Mouse (Mus musculus): ENCODE data around the gene Adam33.
"Not testable (repeated sequence)": the region's sequence is repeated elsewhere in the genome, so short reads cannot be mapped to it uniquely, and the experiment has no call there.

Adam33 gene

GRCm38 (mm10) chr2:131063404-131063864 is at the start of gene Adam33:
Gene Adam33, minus strand, starts transcription at chr2:131063814.
- DNase-seq: no peak

DNA sequence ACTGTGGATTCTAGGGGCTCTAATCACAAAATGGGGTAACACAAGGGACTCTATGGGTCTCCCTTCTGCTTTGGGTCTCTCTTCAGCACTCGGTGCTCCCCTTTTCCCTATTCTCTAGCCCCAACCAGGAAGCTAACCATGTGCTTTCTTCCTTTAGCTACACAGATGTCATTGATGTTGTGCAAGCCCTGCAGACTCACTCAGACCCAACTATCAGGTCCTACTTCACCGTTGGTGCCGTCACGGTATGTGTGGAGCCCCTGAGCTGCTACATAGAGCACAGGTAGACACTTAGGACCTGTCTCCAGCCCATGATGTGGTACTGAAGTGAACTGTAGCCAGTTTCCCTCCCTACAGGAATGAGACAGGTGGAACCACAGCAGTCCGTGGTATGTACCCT is 42.4 kb upstream of the Adam33 start:
- DNase-seq: no peak

DNA sequence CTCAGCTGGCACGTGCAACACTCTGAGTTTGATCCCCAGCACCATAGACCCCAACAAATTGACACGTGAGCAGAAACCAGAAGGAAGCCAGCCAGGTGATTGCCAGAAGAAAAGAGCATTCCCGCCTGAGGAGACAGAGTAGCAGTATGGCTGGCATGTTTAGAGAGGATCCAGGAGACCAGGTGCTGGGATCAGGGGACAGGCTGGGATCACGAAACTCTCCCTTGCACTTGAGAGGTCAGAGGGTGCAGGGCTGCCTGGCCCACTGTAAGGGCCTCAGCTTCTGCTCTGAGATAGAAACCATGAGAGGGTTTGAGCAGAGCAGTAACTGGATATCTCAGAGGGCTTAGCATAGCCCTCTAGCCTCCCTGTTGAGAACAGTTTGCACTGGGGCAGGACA is 41.4 kb upstream of the Adam33 start:
- not testable (repeated sequence) for DNase-seq

DNA sequence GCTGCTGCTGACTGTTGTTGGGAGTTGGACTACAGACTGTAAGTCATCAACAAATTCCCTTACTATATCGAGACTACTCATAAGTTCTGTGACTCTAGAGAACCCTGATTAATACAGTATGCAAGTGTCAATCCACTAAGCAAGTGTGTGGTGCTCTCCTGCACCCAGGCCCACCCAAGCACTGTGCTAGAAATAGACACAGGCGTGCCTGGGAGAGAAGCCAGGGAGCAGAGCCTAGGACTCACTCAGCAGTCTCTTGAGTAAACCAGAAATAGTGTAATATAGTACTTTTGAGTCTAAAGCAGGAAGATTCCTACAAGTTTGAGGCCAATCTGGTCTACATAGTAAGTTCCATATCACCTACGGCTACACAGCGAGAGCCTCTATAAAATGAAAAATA is 40.4 kb upstream of the Adam33 start:
- no peak for DNase-seq

DNA sequence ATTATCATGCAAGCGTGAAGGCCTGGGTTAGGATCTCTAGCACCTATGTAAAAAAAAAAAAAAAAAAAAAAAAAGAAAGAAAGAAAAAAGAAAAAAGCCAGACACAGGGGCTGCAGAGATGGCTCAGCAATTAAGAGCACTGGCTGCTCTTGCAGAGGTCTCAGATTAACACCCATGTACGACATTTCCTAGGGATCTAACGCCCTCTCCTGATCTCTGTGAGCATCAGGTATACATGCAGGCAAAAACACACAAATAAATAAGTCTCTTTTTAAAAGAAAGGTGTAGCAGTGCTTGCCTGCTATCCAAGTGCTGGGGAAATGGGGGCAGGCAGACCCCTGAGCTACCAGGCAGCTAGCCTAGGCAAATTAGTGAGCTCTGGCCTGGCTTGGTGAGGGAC is 37.9 kb upstream of the Adam33 start:
- no peak for DNase-seq

- DNase-seq: no peak
Observed at GRCm38 (mm10) chr2:131097087-131097486, 33.5 kb upstream of the Adam33 start.

DNA sequence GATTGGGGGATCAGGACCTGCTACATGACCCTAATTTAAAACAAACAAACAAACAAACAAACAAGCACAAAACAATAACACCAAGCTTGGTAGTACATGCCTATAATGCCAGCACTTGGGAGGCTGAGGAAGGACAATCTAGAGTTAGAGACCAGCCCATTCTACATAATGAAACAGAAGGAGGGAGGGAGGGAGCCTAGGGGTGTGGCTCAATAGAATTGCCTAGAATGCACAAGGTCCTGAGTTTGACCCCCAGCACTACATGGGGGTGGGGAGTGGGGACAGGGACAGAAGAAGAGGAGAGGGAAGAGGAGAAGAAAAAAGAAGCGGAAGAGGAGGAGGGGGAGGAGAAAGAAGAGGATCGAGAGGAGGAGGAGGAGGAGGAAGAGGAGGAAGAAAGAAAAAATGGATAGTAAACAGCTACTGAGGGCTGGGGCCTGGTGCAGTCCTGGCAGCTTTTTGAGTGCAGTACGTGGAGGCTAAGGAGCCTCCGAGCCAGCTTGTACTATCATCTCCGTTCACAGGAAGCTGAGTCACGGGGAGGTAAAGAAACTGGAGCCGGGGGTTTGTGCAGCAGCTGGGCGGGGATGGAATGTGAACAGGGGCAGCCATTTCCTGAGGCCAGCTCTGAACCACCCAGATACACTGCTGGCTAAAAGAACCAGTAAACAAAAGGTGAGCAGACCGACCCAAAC is 32.6 kb upstream of the Adam33 start:
- peak; percentile 21 for DNase-seq

DNA sequence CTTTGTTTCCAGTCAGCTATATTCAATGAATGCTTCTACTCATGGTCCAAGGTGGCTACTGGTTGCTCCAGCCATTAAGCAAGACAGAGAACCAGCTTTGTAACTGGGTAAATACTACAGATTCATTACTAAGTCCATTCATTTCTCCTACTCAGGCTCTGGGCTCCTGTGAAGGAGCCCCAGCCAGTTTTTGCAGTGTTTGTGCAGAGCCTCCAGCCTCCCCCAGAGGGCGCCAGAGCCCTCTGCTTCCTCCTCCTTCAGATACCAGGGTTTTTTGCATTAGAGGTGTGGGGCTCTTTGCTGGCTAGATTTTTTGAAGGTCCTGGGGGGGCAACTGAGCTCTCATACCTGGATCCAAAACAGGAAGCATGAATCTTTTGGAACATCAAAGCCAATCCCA is 31.2 kb upstream of the Adam33 start:
- DNase-seq: peak; percentile 75

DNA sequence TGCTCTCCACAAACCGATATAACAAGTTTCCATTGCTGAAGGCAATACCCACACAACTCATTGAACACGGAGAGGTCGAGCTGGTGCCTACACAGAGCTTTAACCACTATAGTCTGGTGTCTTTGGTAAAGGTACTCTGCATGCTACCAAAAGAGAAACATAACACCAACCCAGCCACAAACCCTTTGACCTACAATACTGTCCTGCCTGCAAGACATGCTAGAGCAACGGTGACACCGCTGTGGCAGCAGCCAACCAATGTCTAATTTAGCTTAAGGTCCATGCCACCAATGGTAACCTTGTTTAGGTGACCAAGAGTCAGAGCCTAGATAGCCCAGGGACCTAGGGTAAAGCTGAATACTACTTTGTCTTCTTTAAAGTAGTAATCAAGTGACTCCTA is 30.0 kb upstream of the Adam33 start:
- DNase-seq: no peak

DNA sequence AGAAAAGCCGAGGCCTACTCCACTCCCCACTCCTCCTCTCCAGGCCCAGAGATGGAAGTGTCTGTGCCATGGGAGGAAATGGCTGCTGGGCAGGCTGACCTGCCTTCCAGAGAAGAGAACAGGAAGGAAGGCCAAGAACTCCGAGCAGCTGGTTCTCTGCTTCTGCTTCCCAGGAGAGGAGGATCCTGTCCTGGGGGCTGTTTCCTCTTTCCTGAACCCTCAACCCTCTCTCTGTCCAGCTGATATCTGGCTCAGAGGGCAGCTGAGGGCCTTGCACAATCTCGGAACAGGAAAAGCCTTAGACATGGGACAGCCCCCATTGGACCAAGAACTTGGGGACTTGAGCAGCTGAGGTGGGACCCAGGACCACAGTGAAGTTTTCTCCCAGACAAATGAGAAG is 27.2 kb upstream of the Adam33 start:
- no peak for DNase-seq

GRCm38 (mm10) chr2:131089634-131090033 is 26.0 kb upstream of the Adam33 start:
- no peak for DNase-seq

GRCm38 (mm10) chr2:131088581-131088980 is 25.0 kb upstream of the Adam33 start:
- DNase-seq: no peak

GRCm38 (mm10) chr2:131086667-131087390 is 23.2 kb upstream of the Adam33 start, which contains the start of gene Siglec1:
Gene Siglec1, minus strand, starts transcription at chr2:131086765.
- no peak for DNase-seq

DNA sequence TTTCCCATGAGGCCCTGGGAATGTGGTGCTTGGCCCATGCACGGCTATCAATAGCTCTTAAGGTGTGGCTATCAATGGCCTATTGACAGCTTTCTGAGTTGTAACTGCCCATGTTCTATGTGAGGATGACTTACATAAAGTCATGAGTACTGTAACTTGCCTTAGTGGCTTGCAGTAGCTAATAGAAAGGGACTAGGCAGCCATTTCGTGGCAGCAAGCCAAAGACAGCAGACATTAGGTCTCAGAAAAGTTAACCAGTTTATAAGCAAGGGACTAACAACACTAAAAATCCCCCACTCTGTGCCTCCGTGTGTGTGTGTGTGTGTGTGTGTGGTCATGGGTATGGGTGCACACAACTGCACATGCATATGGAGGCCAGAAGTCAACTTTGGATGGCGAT is 20.6 kb upstream of the Adam33 start:
- no peak for DNase-seq

DNA sequence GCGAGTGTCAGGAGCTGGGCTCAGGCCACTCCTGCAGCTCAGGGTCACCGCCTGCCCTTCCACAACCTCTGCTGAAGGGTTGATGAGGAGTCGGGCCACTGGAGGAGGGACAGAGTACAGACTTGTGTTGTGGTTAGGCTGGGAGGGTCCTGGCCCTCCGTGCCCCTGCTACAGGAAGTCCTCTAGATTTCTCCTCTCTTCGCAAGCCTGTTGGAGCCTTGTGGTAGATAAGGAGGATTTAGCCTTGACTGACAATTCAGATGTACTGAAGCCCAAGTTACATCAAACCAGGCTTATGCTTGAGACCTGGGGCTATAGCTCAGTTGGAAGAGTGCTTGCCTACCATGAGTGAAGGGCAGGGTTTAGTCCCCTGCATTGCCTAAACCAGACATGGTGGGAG is 16.9 kb upstream of the Adam33 start:
- no peak for DNase-seq

GRCm38 (mm10) chr2:131072536-131072935 is 8.9 kb upstream of the Adam33 start:
- no peak for DNase-seq

DNA sequence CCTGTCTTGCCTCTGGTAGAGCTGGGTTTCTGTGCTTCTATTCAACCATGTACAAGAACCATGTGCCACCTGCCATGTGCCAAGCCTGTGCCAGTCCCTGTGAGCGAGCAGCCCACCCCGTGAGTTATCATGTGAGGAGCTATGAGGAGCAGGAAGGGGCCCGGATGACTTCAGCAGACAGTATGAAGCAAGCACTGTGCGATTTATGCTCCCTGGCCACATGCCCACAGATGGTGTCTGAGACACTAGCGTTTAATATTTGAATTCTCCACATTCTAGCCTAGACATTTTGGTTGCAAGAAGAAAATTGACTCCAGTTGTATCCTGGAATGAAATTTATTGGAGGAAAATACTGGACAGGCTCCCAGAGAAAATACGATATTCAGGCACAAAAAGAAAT is 3.9 kb upstream of the Adam33 start:
- no peak for DNase-seq

DNA sequence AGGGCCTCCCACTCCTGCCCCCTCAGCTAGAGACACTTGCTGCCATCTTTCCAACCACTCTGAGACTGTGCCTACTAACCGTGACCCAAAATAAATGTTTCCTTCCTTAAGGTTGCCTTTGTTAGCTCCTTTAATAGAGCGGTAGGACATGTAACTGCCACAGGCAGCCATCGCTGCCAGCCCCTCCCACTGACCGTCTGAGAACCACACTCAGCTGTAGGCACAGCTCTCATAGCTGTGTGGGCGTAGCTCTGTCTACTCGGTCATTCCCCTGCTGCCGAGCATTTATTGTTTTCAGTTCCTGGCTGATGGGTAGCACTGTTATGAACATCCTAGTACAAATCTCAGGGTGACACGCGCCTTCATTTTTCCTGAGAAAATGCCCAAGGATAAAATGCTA is 2.7 kb upstream of the Adam33 start:
- DNase-seq: no peak

- DNase-seq: no peak
Observed at GRCm38 (mm10) chr2:131061607-131062006, 2.0 kb downstream of the Adam33 start.

DNA sequence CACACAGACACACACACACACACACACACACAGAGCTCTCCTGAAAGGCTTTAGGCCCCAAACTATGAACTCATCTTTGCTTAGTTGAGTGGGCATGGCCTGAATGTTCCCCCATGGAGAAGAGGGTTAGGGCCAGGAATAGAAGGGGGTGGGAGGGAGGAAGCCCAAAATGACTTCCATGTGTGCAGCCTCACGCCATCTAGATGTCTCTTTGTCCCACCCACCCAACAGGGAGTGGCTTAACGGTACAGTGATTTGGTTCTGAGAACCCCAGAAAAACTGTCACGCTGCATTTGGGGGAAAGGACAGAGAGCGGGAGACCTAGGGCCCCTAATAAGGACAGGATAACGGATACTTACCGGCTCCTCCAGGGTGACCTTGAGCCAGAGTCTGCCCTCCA is 2.8 kb downstream of the Adam33 start:
- DNase-seq: no peak

GRCm38 (mm10) chr2:131059781-131060540 is 3.7 kb downstream of the Adam33 start:
- DNase-seq: no peak

- DNase-seq: no peak
Observed at GRCm38 (mm10) chr2:131059377-131059776, 4.2 kb downstream of the Adam33 start.

- DNase-seq: no peak
Observed at GRCm38 (mm10) chr2:131058672-131059071, 4.9 kb downstream of the Adam33 start.

- DNase-seq: no peak
Observed at GRCm38 (mm10) chr2:131056191-131056590, 7.4 kb downstream of the Adam33 start.

Data from right cerebral cortex, postnatal 25 days (tissue).